Mouse (Mus musculus): ENCODE results near the gene Rab21. TPM values are rescaled to one million over a fixed set of nuclear protein-coding genes. Genes with fewer than 3 reads are reported as not detected.

Gene Rab21
- polyA plus RNA-seq (2012; rRNA removed; ENCODE audit: low replicate concordance), result 18.7 and 36.8 TPM in 2 replicates

DNA sequence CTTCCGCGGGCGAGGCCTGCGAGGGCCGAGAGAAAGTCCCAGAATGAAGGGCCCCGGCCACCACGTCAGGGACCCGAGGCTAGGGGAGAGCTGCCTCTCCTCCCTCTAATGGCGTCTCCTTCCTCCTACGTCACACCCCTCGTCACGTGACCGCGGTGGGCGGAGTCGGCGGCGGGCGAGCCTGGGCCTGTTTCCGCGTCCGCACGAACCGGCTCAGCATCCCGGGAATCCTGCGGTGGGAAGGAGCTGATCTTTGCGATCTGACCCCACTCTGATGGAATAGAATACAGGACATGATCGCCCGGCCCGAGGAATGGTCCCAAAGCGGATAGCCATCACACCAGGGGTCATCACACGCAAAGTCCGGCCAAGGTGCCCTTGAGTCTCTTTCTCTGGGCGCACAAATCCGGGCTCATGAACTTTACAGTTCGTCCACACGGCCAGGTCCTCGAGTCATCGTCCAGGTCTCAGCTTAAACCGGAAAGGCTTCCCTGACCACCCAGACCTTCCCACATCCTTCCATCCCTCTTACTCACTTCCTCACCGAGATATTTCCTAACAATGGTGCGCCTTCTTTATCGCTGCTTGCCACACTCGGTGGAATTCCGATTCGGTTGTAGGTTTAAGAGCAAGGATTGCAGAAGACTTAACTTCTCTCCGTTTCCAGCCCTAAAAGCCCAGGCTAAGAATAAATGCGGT is at the start of gene Rab21:
Gene Rab21, minus strand, starts transcription at position 122 of the 699 bp plus-strand sequence.

DNA sequence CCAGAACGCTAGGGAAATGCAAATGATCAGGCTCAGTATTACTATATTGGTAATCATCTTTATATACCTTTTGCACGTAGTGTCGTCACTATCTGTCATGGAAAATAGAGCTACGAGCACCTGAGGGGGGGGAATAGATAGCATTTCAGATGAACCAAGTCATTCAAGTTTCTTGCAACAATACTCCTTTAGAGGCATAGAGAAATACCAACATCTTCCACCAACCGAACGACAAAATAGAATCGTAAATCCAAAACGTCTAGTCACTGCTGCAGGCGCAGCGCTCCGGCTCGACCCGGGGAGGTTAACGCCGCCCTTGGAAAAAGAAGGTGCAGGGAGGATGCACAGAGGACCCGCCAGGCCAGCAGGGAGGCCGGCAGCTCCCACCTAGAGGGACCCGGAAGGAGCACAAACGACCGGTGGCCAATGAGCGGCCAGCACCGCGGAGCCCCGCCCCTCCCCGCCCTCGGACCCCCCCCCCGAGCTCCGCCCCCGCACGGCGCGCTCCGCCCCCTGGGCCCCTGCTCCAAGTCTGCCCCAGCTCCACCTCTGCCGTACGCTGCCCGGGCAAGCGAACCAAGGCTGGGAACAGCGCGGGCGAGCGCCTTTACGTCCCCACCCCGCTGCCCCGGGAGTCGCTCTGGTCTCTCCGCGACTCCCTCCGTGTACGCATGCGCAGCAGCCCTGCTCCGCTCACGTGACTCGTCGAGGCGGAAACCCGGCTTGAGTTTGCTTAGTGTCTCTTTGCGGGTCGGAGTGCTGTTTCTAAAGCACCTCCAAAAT is 46.6 kb upstream of the Rab21 start, which contains the start of gene Tmem19:
Gene Tmem19, minus strand, starts transcription at position 662 of the 783 bp plus-strand sequence.

DNA sequence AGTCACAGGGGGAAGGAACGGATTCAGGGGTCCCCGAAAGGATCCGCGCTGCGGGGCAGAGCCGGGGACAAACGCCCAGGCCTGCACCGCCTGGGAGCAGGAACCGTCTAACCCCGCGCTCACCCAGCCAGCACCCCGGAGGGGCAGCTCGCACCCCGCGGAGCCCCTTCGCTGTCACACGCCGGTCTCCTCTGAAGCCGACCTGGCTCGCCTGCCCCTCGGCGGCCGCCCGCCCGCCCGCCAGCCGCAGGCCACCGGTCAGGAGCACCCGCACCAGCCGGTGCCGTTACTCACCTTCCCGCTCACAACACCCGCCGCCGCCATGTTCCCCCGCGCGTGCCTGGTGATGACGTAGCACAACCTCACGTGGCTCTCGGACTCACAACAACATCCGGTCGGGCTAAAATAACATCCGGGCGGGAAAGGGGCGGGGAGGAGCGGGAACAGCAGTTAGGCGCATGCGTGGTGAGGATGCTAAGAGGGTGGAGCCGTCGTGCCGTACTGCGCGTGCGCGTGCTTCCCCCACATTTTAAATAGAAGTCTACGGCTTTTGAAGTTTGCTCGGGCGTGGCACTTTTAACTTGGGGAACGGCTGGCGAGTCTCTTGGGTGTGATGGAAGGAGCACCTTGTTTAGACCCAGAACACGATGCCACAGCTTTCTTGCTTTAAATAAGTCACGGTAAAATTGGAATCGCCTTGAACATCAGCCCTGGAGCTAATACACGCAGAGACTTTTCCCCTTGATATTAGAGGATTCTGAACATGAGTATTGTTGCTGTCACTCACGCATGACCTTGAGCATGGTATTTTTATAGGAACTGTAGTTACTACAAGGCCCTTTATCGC is 64.1 kb downstream of the Rab21 start, which contains the start of gene Tbc1d15:
Gene Tbc1d15, minus strand, starts transcription at position 380 of the 847 bp plus-strand sequence.

Other genes starting within 250 kb of the Rab21 start
- not detected in 2 replicates for gene Tph2, start 130.6 kb downstream of the Rab21 start, polyA plus RNA-seq (2012; rRNA removed; ENCODE audit: low replicate concordance)
- 3.4 and 14.4 TPM in 2 replicates for gene Tbc1d15, start 64.1 kb downstream of the Rab21 start, polyA plus RNA-seq (2012; rRNA removed; ENCODE audit: low replicate concordance)
- gene Tmem19, start 46.9 kb upstream of the Rab21 start, polyA plus RNA-seq (2012; rRNA removed; ENCODE audit: low replicate concordance), result 11.6 and 17.4 TPM in 2 replicates
- 6.0 and 7.3 TPM in 2 replicates for gene Thap2, start 68.8 kb upstream of the Rab21 start, polyA plus RNA-seq (2012; rRNA removed; ENCODE audit: low replicate concordance)
- gene Zfc3h1, start 69.4 kb upstream of the Rab21 start, polyA plus RNA-seq (2012; rRNA removed; ENCODE audit: low replicate concordance), result 12.9 and 32.0 TPM in 2 replicates

All from mammary gland, adult 2 months (tissue).